Mouse (Mus musculus) neural tube, embryonic 14.5 days (tissue): Measurements from ENCODE around the gene Pgm5. TPM values are rescaled to one million over a fixed set of nuclear protein-coding genes. Genes with fewer than 3 reads are reported as not detected.
"Not testable (repeated sequence)": the region's sequence is repeated elsewhere in the genome, so short reads cannot be mapped to it uniquely, and the experiment has no call there.

ENCODE experiments used
- ATAC-seq: fragments of 200-750 bp; cut with Nextera tagmentation; 2 replicates; pipeline ENCODE4 v1.8.0; 2017; ENCODE audit warnings: low read depth, mild to moderate bottlenecking, moderate TSS enrichment, moderate library complexity
- H3K27ac ChIP-seq: fragments of 300-500 bp; sonication (generic); 2 replicates; pipeline ENCODE4 v1.5.1; 2014; ENCODE audit warnings: low read depth, mild to moderate bottlenecking, control low read depth, low read length, moderate library complexity, mixed read lengths
- H3K27me3 ChIP-seq: fragments of 300-500 bp; sonication (generic); 2 replicates; pipeline ENCODE4 v1.6.1; 2014; ENCODE audit warnings: low read length; ENCODE audit not compliant: control insufficient read depth, insufficient read depth
- H3K36me3 ChIP-seq: fragments of 300-500 bp; sonication (generic); 2 replicates; pipeline ENCODE4 v1.6.1; 2014; ENCODE audit warnings: low read length, mixed read lengths; ENCODE audit not compliant: control insufficient read depth, insufficient read depth
- H3K4me1 ChIP-seq: fragments of 300-500 bp; sonication (generic); 2 replicates; pipeline ENCODE4 v1.6.1; 2014; ENCODE audit warnings: low read length; ENCODE audit not compliant: control insufficient read depth, insufficient read depth
- H3K4me2 ChIP-seq: fragments of 300-500 bp; sonication (generic); 2 replicates; pipeline ENCODE4 v1.6.1; 2014; ENCODE audit warnings: mild to moderate bottlenecking, low read depth, low read length, control low read depth
- H3K4me3 ChIP-seq: fragments of 300-500 bp; sonication (generic); 2 replicates; pipeline ENCODE4 v1.5.1; 2014; ENCODE audit warnings: low read depth, low read length, control low read depth, mixed read lengths
- H3K9ac ChIP-seq: fragments of 300-500 bp; sonication (generic); replicated peaks from 2 replicates; pipeline ENCODE4 v1.6.1; 2014; ENCODE audit warnings: low read depth, mild to moderate bottlenecking, control low read depth, low read length, mixed read lengths
- H3K9me3 ChIP-seq: fragments of 300-500 bp; sonication (generic); 2 replicates; pipeline ENCODE4 v1.6.1; 2016; ENCODE audit warnings: low read length; ENCODE audit not compliant: control insufficient read depth
- WGBS: fragments of 180-500 bp; shearing (Covaris S2); extraction: QIAGEN DNeasy Blood & Tissue Kit; methylation state at CpG from one replicate; pipeline ENCODE4 v1.1.7; 2014; 5-methylcytosine and 5-hydroxymethylcytosine counted together
- polyA plus RNA-seq: library from polyadenylated mRNA; unstranded; fragments of >200 nt; fragmentation: Nextera tagmentation; extraction: Ambion mirVana; gene quantifications from 2 replicates; pipeline ENCODE4 v1.2.1, GENCODE M21; 2014

Pgm5 gene
- polyA plus RNA-seq, 1 experiment from 2014 or later = 3.4 TPM

DNA sequence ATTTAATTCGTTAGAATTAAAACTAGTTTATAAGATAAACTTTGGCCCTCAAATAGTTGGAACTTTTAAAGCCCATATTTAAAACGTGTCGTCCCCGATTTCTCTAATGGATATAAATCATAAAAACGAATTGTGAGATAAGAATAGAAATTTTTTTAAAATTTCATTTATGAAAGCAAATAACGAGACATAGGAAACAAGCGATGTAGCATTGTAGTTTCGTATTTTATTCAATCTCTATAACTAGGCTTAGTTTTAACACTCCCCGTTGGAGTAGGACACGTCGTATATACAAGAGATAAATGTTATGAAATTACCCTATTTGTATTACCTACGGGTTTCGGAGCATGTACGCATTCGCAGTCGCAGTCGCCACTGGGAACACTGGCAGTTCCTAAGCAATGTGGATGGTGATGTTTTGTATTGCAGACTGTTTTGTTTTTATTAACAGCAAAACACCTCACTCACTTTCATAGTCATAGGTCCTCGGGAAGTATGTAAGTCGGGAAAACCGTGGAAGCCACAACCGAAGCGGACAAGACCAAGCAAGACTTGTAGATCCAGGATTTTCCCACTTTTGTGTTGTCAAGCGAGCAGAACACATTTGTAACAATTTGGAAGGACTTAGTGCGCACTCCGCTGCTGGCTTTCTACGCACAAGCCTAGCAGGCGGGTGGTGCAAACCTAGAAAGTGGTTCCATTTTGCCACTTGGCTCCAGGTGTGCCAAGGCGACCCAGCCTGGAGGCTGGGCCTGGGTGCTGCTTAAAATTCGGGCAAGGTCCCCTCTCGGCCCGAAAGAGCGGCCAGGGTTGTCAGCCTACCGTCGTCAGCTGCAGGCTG is 37.3 kb upstream of the Pgm5 start:
- Histone ChIP-seq H3K27ac (no peak overlapping the region), H3K4me3 (peak overlapping the region; percentile 30), H3K9me3 (no peaks in the 10 kb centered on the region), H3K36me3 (no peaks in the 10 kb centered on the region), H3K4me2 (peak overlapping the region; percentile 65), H3K27me3 (peaks cover 44% of the 10 kb centered on the region), H3K9ac (no peak overlapping the region), H3K4me1 (peaks cover 15% of the 10 kb centered on the region)
- ATAC-seq = no peak
- 3% methylated on average over 34 of the region's 34 CpGs for WGBS

DNA sequence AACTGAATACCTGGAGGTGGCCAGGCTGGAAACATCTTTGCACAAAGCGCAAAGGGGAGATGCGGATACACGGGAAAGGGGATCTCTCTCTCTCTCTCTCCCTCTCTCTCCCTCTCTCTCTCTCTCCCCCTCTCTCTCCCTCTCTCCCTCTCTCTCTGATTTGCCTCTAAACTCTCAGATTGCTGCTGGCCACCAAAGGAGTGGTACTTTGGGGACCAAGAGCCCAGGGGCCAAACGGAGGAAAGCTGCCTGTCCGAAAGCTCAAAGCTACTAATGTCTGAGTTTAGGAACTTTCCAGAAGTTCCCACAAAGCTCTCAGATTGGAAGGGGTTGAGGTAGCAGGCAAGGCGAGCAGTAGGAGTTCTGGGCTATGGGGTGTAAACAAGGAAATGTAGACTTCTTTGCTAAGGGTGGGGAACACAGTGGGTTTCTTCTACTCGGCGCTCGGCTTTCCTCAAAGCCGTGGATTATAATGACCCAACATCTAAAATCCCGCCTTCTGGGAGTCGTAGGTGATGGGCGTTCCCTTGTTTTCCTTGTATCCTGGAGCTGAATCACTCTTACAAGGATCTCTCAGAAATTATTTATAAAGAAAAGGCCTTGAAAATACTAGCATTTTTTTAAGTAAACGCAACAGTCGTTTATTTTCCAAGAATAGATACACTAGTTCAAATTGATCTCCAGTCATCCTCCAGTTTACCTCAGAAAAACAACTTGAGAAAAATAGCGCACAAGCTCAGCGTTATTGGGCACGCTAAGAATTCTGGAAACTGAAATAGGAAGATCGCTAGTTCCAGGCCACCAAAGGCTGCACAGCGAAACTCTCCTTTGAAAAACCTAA is 36.5 kb upstream of the Pgm5 start:
- WGBS = 1% methylated on average over 20 of the region's 20 CpGs
- no peak overlapping the region for H3K4me3 ChIP-seq

DNA sequence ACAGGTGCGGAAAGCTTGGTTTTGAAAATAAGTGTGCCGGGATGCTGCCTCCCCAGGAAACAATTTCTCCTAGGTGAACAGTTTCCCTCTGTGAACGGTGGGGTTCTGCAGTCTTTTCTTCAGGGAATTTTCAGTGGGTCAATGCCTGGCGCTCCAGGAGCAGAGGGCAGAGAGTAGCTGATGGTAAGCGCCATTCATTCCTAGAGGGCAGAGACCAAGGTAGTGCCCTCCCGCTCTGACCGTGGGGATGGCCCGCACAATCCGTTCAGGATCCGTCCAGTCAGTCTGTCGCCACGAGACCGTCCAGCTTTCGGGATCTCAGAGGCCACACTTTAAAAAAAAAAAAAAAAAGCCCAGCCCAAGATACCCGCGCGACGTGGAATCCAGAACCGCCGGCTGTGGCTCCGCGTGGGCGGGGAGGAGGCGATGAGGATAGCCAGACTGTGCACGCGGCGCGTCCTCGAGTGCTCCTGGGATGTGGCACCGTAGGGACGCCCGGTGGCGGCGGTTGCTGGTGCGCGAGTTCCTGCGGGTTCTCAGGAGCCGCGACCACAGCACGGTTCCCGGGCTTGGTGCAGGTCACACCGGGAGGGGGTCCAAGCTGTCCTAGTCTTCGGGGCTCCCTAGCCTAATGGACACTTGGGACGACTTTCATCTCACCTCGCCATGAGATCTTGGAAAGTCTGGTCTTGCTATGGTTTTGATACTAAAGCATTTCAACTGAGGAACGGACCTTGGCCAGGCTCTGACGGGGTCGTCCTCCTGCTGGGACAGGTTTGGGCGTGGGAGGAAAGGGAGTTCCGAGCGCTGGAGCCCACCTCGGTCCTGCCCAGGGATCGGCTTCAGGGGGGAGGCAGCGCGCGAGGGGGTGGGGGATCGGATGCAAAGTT is 35.6 kb upstream of the Pgm5 start:
- under 1% methylated on average over 57 of the region's 57 CpGs for WGBS
- ATAC-seq = no peak; the same call in 1 of the 2 replicates
- Histone ChIP-seq H3K27me3 (peaks cover 40% of the 10 kb centered on the region), H3K9me3 (no peaks in the 10 kb centered on the region), H3K36me3 (no peaks in the 10 kb centered on the region), H3K4me1 (peaks cover 15% of the 10 kb centered on the region), H3K9ac (no peak overlapping the region), H3K4me3 (0 out of 2 replicates have a peak overlapping the region, but pooled peaks have one; percentile 4), H3K4me2 (0 out of 2 replicates have a peak overlapping the region, but pooled peaks have one; percentile 16), H3K27ac (no peak overlapping the region)

More for the DNA sequence above, 36.5 kb upstream of the Pgm5 start:
- Histone ChIP-seq H3K4me2 (no peak overlapping the region), H3K9ac (no peak overlapping the region), H3K27ac (no peak overlapping the region), H3K9me3 (no peaks in the 10 kb centered on the region), H3K27me3 (peaks cover 44% of the 10 kb centered on the region), H3K36me3 (no peaks in the 10 kb centered on the region), H3K4me1 (peaks cover 15% of the 10 kb centered on the region)
- no peak for ATAC-seq

DNA sequence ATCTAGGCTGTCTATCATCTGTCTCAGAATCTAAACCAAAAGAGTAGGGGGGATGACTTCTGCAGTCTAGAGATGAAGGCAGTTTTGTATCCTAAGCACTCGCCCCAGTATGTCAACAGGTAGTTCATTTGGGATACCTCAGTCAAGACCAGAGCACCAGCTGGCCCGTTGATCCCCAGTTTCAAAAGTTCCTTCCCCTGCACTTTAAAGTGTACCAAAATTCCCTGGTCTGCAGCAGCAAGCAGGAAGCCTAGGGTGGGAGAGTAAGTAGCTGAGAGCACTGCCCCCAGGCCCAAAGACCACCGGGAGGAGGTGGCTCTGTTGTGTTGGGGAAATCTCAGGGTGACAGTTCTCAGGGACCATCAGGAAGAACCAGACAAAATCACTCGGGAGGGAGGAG is 34.9 kb upstream of the Pgm5 start:
- no peak overlapping the region for H3K4me3 ChIP-seq
- H3K27ac ChIP-seq = no peak overlapping the region
- no peaks in the 10 kb centered on the region for H3K36me3 ChIP-seq
- no peak overlapping the region for H3K4me2 ChIP-seq
- H3K27me3 ChIP-seq = peaks cover 33% of the 10 kb centered on the region
- peaks cover 15% of the 10 kb centered on the region for H3K4me1 ChIP-seq
- 15% methylated on average over 4 of the region's 4 CpGs for WGBS
- no peaks in the 10 kb centered on the region for H3K9me3 ChIP-seq
- H3K9ac ChIP-seq = no peak overlapping the region
- ATAC-seq = no peak

DNA sequence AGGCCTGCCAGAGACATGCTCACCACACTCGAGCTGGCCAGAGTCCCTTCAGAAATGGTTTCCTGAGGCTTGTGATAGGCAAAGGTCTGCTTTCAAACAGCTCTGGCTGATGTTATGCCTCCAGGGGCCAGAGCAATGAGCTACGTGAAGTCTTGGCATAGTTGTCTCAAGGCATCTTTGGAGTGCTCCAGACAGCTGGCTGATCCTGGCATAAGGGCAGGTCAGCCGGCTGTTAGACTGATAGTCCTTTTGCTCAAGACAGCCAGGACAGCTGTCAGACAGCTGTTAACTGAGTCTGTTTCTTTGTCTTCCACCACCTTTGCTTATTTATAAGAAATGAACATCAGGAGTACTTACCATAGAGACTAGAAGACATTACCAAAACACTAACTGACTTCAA is 25.2 kb upstream of the Pgm5 start:
- H3K4me2 ChIP-seq = no peak overlapping the region
- no peak overlapping the region for H3K9ac ChIP-seq
- no peaks in the 10 kb centered on the region for H3K9me3 ChIP-seq
- no peak overlapping the region for H3K4me3 ChIP-seq
- no peak for ATAC-seq
- 85% methylated on average over 3 of the region's 3 CpGs for WGBS
- H3K27ac ChIP-seq = no peak overlapping the region
- no peaks in the 10 kb centered on the region for H3K27me3 ChIP-seq
- H3K4me1 ChIP-seq = no peaks in the 10 kb centered on the region
- H3K36me3 ChIP-seq = no peaks in the 10 kb centered on the region

DNA sequence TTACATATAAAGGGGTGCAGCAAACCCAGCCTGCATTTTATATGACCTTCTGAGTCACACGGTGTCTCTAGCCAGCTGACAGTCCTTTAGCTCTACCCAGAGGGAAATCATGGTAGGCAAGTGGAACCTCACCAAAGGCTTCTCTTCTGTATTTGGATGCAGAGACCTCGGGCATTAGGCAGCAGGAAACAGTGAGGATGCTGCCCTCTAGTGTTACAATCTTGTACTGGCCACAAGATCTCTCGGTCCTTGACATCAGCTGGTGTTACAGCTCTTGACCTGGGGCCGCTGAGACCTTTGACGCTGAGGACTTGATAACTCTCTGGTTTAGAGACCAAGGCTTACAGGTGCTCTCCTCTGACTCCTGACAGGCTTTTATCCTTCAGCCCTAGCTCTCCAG is 23.8 kb upstream of the Pgm5 start:
- WGBS = 14% methylated on average over 5 of the region's 5 CpGs
- H3K36me3 ChIP-seq = no peaks in the 10 kb centered on the region
- no peaks in the 10 kb centered on the region for H3K4me1 ChIP-seq
- ATAC-seq = peak; percentile 73
- no peak overlapping the region for H3K4me3 ChIP-seq
- no peak overlapping the region for H3K4me2 ChIP-seq
- H3K9ac ChIP-seq = no peak overlapping the region
- H3K27ac ChIP-seq = no peak overlapping the region
- no peaks in the 10 kb centered on the region for H3K9me3 ChIP-seq
- no peaks in the 10 kb centered on the region for H3K27me3 ChIP-seq

DNA sequence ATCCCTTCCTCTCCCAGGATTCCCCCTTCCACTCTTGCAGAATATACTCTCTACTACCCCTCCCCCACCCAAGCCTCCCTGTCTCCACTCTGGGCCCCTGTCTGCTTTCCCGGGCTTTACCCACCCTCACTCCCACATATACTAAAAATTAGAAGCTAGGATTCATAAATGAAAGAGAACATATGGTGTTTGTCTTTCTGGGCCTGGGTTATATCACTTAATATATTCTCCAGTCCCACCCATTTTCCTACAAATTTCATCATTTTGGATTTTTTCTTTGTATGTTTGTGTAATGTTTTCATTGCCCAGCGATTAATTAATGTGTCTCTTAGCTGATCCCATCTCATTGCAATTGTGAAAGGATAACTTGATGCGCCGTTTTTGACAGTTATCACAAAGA is 19.6 kb upstream of the Pgm5 start:
- no peak overlapping the region for H3K4me3 ChIP-seq
- 79% methylated on average over 4 of the region's 4 CpGs for WGBS
- no peaks in the 10 kb centered on the region for H3K36me3 ChIP-seq
- no peaks in the 10 kb centered on the region for H3K4me1 ChIP-seq
- ATAC-seq = no peak
- no peaks in the 10 kb centered on the region for H3K27me3 ChIP-seq
- H3K4me2 ChIP-seq = no peak overlapping the region
- no peak overlapping the region for H3K27ac ChIP-seq
- H3K9me3 ChIP-seq = no peaks in the 10 kb centered on the region
- no peak overlapping the region for H3K9ac ChIP-seq

DNA sequence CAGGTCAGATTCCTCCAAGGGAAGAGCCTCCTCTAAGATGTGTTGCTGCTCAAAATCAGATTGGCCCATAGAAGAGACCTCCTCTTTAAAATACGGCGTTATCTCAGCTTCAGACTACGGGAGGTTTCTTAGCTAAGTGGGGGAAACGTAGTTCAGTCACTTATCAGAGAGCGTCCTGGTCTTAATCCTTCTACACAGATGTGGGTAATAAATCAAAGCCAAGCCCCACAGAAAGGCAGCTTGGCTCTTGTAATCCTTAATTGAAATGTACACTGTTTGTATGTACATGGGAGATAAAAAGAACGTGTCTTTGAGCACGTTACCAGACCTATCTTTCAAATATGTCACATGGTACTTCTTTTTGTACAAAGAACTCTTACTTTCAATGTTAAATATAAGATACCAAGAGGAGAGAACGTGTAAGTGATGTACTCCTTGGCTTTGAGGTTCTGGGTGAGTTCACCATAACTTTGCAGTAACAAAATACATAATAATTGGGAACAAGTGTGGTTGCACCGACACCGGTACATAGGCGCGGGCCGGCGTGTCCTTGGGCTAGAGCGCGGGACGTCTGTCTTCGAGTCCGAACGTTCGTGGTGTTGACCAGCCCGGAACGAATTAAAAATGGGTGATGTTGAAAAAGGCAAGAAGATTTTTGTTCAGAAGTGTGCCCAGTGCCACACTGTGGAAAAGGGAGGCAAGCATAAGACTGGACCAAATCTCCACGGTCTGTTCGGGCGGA is 13.6 kb upstream of the Pgm5 start, which contains the start of gene Gm10053:
Gene Gm10053 (plus strand): TSS at position 558 of the 742 bp plus-strand sequence.
- H3K4me1 ChIP-seq, H3K9me3 ChIP-seq, H3K4me2 ChIP-seq, ATAC-seq, H3K27me3 ChIP-seq, H3K4me3 ChIP-seq, H3K27ac ChIP-seq, H3K36me3 ChIP-seq, H3K9ac ChIP-seq: not testable (repeated sequence)
- WGBS = 81% methylated on average over 17 of the region's 26 CpGs
